Mouse (Mus musculus) MEL (cell line): ENCODE data around the gene Wnt6. TPM values are rescaled to one million over a fixed set of nuclear protein-coding genes. Genes with fewer than 3 reads are reported as not detected.

Source experiments
- DNase-seq: peaks from one replicate; pipeline ENCODE4 v3.0.0; 2011; ENCODE audit warnings: low read depth, low spot score
- H3K27ac ChIP-seq: 2 replicates; pipeline ENCODE4 v1.5.1; 2012; ENCODE audit warnings: low read depth, mild to moderate bottlenecking, control low read depth, low read length, moderate library complexity; ENCODE audit not compliant: control insufficient read depth
- H3K27me3 ChIP-seq, 2 experiments: fragments of 150-350 bp in 1 of 2; sonication (generic) in 1 of 2; 2 replicates each; pipeline ENCODE4 v1.6.1; 2012; ENCODE audit warnings: low read length in 2 of 2, mild to moderate bottlenecking in 2 of 2, improper control_type of control experiment in 1 of 2, moderate library complexity in 1 of 2; ENCODE audit not compliant: insufficient read depth in 2 of 2, control insufficient read depth in 1 of 2
- H3K36me3 ChIP-seq, 2 experiments: 2 replicates each; pipeline ENCODE4 v1.6.1; 2012 to 2014; ENCODE audit warnings: low read length in 2 of 2, improper control_type of control experiment in 1 of 2, inconsistent platforms in 1 of 2, mild to moderate bottlenecking in 1 of 2; ENCODE audit not compliant: insufficient read depth in 2 of 2, control insufficient read depth in 1 of 2
- H3K4me1 ChIP-seq, 2 experiments: fragments of 150-350 bp in 1 of 2; sonication (generic) in 1 of 2; 2 replicates each; pipeline ENCODE4 v1.6.1; 2012; ENCODE audit warnings: low read length in 2 of 2, improper control_type of control experiment in 1 of 2, mild to moderate bottlenecking in 1 of 2; ENCODE audit not compliant: insufficient read depth in 2 of 2, control insufficient read depth in 1 of 2
- H3K4me3 ChIP-seq, 2 experiments: fragments of 150-350 bp in 1 of 2; sonication (generic) in 1 of 2; 2 replicates each; pipeline ENCODE4 v1.5.1; 2012; ENCODE audit warnings: low read depth in 2 of 2, low read length in 2 of 2, mild to moderate bottlenecking in 2 of 2, moderate library complexity in 2 of 2, control low read depth in 1 of 2, improper control_type of control experiment in 1 of 2; ENCODE audit not compliant: control insufficient read depth in 1 of 2, insufficient read depth in 1 of 2
- H3K79me2 ChIP-seq: 2 replicates; pipeline ENCODE4 v1.6.1; 2012; ENCODE audit warnings: mild to moderate bottlenecking, low read length, moderate library complexity; ENCODE audit not compliant: control insufficient read depth, poor library complexity, insufficient read depth
- H3K9ac ChIP-seq: 2 replicates; pipeline ENCODE4 v1.6.1; 2012; ENCODE audit warnings: low read depth, mild to moderate bottlenecking, control low read depth, low read length, moderate library complexity; ENCODE audit not compliant: control insufficient read depth, poor library complexity, severe bottlenecking
- H3K9me3 ChIP-seq: fragments of 150-350 bp; sonication (generic); replicated peaks from 2 replicates; pipeline ENCODE4 v1.6.1; 2012; ENCODE audit warnings: mild to moderate bottlenecking, low read length, improper control_type of control experiment, moderate library complexity; ENCODE audit not compliant: insufficient read depth
- BHLHE40 ChIP-seq: IDR thresholded peaks from 2 replicates; pipeline ENCODE4 v1.6.1; 2012; ENCODE audit warnings: low read depth, mild to moderate bottlenecking, inconsistent platforms, low read length, improper control_type of control experiment, borderline replicate concordance
- CHD1 ChIP-seq: IDR thresholded peaks from 2 replicates; pipeline ENCODE4 v1.6.1; 2012; ENCODE audit warnings: low read depth, mild to moderate bottlenecking, inconsistent platforms, low read length, improper control_type of control experiment
- CHD2 ChIP-seq: IDR thresholded peaks from 2 replicates; pipeline ENCODE4 v1.6.1; 2011; ENCODE audit warnings: low read length, improper control_type of control experiment
- CTCF ChIP-seq, 3 experiments: IDR thresholded peaks in 2 of 3; conservative IDR thresholded peaks in 1 of 3; 2 replicates each; pipeline ENCODE4 v1.5.1; 2011 to 2012; ENCODE audit warnings: low read length in 3 of 3, low read depth in 2 of 3, mild to moderate bottlenecking in 2 of 3, improper control_type of control experiment in 1 of 3, inconsistent platforms in 1 of 3, mixed read lengths in 1 of 3, moderate library complexity in 1 of 3; ENCODE audit not compliant: control insufficient read depth in 1 of 3, insufficient read depth in 1 of 3, poor library complexity in 1 of 3, severe bottlenecking in 1 of 3
- ELF1 ChIP-seq: IDR thresholded peaks from 2 replicates; pipeline ENCODE4 v1.6.1; 2014; ENCODE audit warnings: low read depth, mild to moderate bottlenecking, inconsistent platforms, low read length, improper control_type of control experiment, moderate library complexity
- EP300 ChIP-seq, 2 experiments: IDR thresholded peaks; 2 replicates each; pipeline ENCODE4 v1.6.1; 2011; ENCODE audit warnings: improper control_type of control experiment in 2 of 2, low read length in 2 of 2, low read depth in 1 of 2, mild to moderate bottlenecking in 1 of 2
- GABPA ChIP-seq: IDR thresholded peaks from 2 replicates; pipeline ENCODE4 v1.6.1; 2012; ENCODE audit warnings: low read depth, mild to moderate bottlenecking, inconsistent platforms, low read length, improper control_type of control experiment, moderate library complexity
- GATA1 ChIP-seq: IDR thresholded peaks from 2 replicates; pipeline ENCODE4 v1.6.1; 2011; ENCODE audit warnings: low read depth, low read length, improper control_type of control experiment
- JUND ChIP-seq: IDR thresholded peaks from 2 replicates; pipeline ENCODE4 v1.6.1; 2011; ENCODE audit warnings: low read depth, mild to moderate bottlenecking, improper control_type of control experiment, low read length
- KAT2A ChIP-seq: conservative IDR thresholded peaks from 2 replicates; pipeline ENCODE4 v1.6.1; 2012; ENCODE audit warnings: low read depth, low read length, improper control_type of control experiment, inconsistent platforms
- MAFK ChIP-seq: IDR thresholded peaks from 2 replicates; pipeline ENCODE4 v1.6.1; 2011; ENCODE audit warnings: low read depth, mild to moderate bottlenecking, low read length, improper control_type of control experiment, borderline replicate concordance
- MAX ChIP-seq: IDR thresholded peaks from 2 replicates; pipeline ENCODE4 v1.6.1; 2011; ENCODE audit warnings: low read length, improper control_type of control experiment
- MEF2A ChIP-seq: IDR thresholded peaks from 2 replicates; pipeline ENCODE4 v1.6.1; 2014; ENCODE audit warnings: low read depth, mild to moderate bottlenecking, inconsistent platforms, low read length, improper control_type of control experiment; ENCODE audit not compliant: poor library complexity, insufficient replicate concordance, severe bottlenecking; ENCODE audit errors: extremely low read depth
- MYB ChIP-seq: IDR thresholded peaks from 2 replicates; pipeline ENCODE4 v1.6.1; 2011; ENCODE audit warnings: mild to moderate bottlenecking, low read depth, low read length, improper control_type of control experiment
- MYC ChIP-seq: IDR thresholded peaks from 2 replicates; pipeline ENCODE4 v1.6.1; 2011; ENCODE audit warnings: low read depth, mild to moderate bottlenecking, low read length, improper control_type of control experiment, moderate library complexity
- NELFE ChIP-seq: IDR thresholded peaks from 2 replicates; pipeline ENCODE4 v1.6.1; 2011; ENCODE audit warnings: low read depth, low read length, improper control_type of control experiment
- NRF1 ChIP-seq: IDR thresholded peaks from 2 replicates; pipeline ENCODE4 v1.6.1; 2014; ENCODE audit warnings: low read depth, mild to moderate bottlenecking, inconsistent platforms, low read length, improper control_type of control experiment, moderate library complexity; ENCODE audit not compliant: poor library complexity, insufficient read depth, severe bottlenecking
- POLR2A ChIP-seq, 2 experiments: IDR thresholded peaks; 2 replicates each; pipeline ENCODE4 v1.6.1; 2011 to 2012; ENCODE audit warnings: low read length in 2 of 2, mild to moderate bottlenecking in 2 of 2, control low read depth in 1 of 2, improper control_type of control experiment in 1 of 2, low read depth in 1 of 2, moderate library complexity in 1 of 2; ENCODE audit not compliant: control insufficient read depth in 1 of 2, insufficient read depth in 1 of 2, poor library complexity in 1 of 2
- POLR2AphosphoS2 ChIP-seq: IDR thresholded peaks from 2 replicates; pipeline ENCODE4 v1.6.1; 2011; ENCODE audit warnings: low read length, improper control_type of control experiment
- POLR2AphosphoS5 ChIP-seq: IDR thresholded peaks from 2 replicates; pipeline ENCODE4 v1.6.1; 2012; ENCODE audit warnings: low read depth, borderline replicate concordance, mild to moderate bottlenecking, inconsistent platforms, low read length, moderate library complexity, mixed read lengths
- RAD21 ChIP-seq: IDR thresholded peaks from 2 replicates; pipeline ENCODE4 v1.6.1; 2011; ENCODE audit warnings: mild to moderate bottlenecking, low read depth, low read length, improper control_type of control experiment
- RCOR1 ChIP-seq: IDR thresholded peaks from 2 replicates; pipeline ENCODE4 v1.6.1; 2012; ENCODE audit warnings: low read depth, mild to moderate bottlenecking, inconsistent platforms, low read length, improper control_type of control experiment
- SIN3A ChIP-seq: IDR thresholded peaks from 2 replicates; pipeline ENCODE4 v1.6.1; 2012; ENCODE audit warnings: low read length, improper control_type of control experiment, inconsistent platforms
- SMC3 ChIP-seq: IDR thresholded peaks from 2 replicates; pipeline ENCODE4 v1.6.1; 2011; ENCODE audit warnings: low read depth, low read length, improper control_type of control experiment
- TBP ChIP-seq: IDR thresholded peaks from 2 replicates; pipeline ENCODE4 v1.8.0; 2011; ENCODE audit warnings: low read depth, low read length, improper control_type of control experiment
- TCF12 ChIP-seq: IDR thresholded peaks from 2 replicates; pipeline ENCODE4 v1.6.1; 2014; ENCODE audit warnings: low read depth, mild to moderate bottlenecking, inconsistent platforms, low read length, improper control_type of control experiment, moderate library complexity
- UBTF ChIP-seq: IDR thresholded peaks from 2 replicates; pipeline ENCODE4 v1.6.1; 2012; ENCODE audit warnings: low read depth, mild to moderate bottlenecking, inconsistent platforms, low read length, improper control_type of control experiment, moderate library complexity, borderline replicate concordance; ENCODE audit not compliant: insufficient read depth
- USF2 ChIP-seq, 2 experiments: IDR thresholded peaks; 2 replicates each; pipeline ENCODE4 v1.6.1; 2011 to 2012; ENCODE audit warnings: improper control_type of control experiment in 2 of 2, low read length in 2 of 2, borderline replicate concordance in 1 of 2, inconsistent platforms in 1 of 2, low read depth in 1 of 2, mild to moderate bottlenecking in 1 of 2; ENCODE audit not compliant: insufficient read depth in 1 of 2
- ZC3H11A ChIP-seq: IDR thresholded peaks from 2 replicates; pipeline ENCODE4 v1.6.1; 2012; ENCODE audit warnings: low read depth, mild to moderate bottlenecking, inconsistent platforms, low read length, improper control_type of control experiment
- ZKSCAN1 ChIP-seq: IDR thresholded peaks from 2 replicates; pipeline ENCODE4 v1.6.1; 2012; ENCODE audit warnings: low read depth, mild to moderate bottlenecking, inconsistent platforms, low read length, improper control_type of control experiment, moderate library complexity
- ZMIZ1 ChIP-seq: IDR thresholded peaks from 2 replicates; pipeline ENCODE4 v1.6.1; 2012; ENCODE audit warnings: low read depth, mild to moderate bottlenecking, inconsistent platforms, low read length, improper control_type of control experiment, moderate library complexity
- ZNF384 ChIP-seq: IDR thresholded peaks from 2 replicates; pipeline ENCODE4 v1.6.1; 2012; ENCODE audit warnings: low read depth, mild to moderate bottlenecking, inconsistent platforms, low read length, improper control_type of control experiment
- polyA plus RNA-seq, 2 experiments: library from polyadenylated mRNA; stranded (reverse) in 1 of 2; unstranded in 1 of 2; fragments of >175 nt in 1 of 2; fragments of >200 nt in 1 of 2; gene quantifications; 2 replicates each; pipeline versions ENCODE4 v1.2.1 to v1.2.4; 2012; ENCODE audit warnings: low replicate concordance in 2 of 2, low read depth in 1 of 2; ENCODE audit not compliant: insufficient read length in 2 of 2, insufficient read depth in 1 of 2, missing spikeins in 1 of 2
- total RNA-seq: library from RNA; depleted of rRNA; stranded (reverse); fragments of 300-350 nt; gene quantifications from 2 replicates; pipeline ENCODE4 v1.2.3, GENCODE M21; 2012

Gene Wnt6
- total and polyA plus RNA-seq, 3 experiments = not detected

DNA sequence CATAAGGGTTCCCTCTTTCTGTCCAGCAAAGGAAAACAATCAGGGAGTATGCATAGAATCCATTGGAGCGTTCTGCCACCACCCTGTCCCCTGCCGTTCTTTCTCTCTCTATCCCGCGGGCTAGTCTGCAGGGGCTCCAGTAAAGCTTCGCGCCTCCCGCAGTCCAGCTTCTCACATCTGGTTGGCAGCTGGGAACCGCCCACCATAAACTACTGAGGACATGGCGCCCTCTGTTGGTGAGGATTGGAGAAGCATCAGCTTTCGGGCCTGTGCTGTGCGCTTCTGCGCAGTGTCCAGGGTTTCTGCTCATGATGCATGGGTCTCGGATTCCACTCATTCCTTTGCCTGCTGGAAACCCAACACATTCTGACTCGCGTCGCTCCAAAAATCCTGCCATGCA, 36.4 kb downstream of the Wnt6 start:
- H3K27me3 ChIP-seq = peaks cover 2 to 5% of the 10 kb centered on the region in 2 experiments
- no peak overlapping the region for H3K9ac ChIP-seq
- 0 out of 4 replicates have a peak, but pooled peaks cover 0 to 3% of the 10 kb centered on the region in 2 experiments for H3K4me1 ChIP-seq
- TF ChIP-seq BHLHE40 (no peak), UBTF (no peak), GATA1 (no peak), TCF12 (no peak), NRF1 (no peak), ZNF384 (0 out of 2 replicates have a peak, but pooled peaks have one; percentile 17), MAX (peak; percentile 61), ELF1 (no peak), MEF2A (no peak), ZMIZ1 (no peak), RAD21 (peak; percentile 63), MAFK (no peak), SMC3 (peak; percentile 59), GABPA (no peak), POLR2A (IDR thresholded peaks at IDR 0.05; ENCODE audit: control insufficient read depth in 1 of 2, insufficient read depth in 1 of 2, low read depth in 1 of 2, low read length in 2 of 2, poor library complexity in 1 of 2) (no peak), ZC3H11A (peak; percentile 21; the same call in 1 of the 2 replicates), POLR2AphosphoS5 (no peak), USF2 (IDR thresholded peaks at IDR 0.05; ENCODE audit: borderline replicate concordance in 1 of 2, insufficient read depth in 1 of 2, low read depth in 1 of 2, low read length in 2 of 2) (no peak), ZKSCAN1 (no peak), CTCF (IDR thresholded peaks at IDR 0.05 in 2 of 3, conservative IDR thresholded peaks at IDR 0.05 in 1 of 3; ENCODE audit: control insufficient read depth in 1 of 3, insufficient read depth in 1 of 3, low read depth in 2 of 3, low read length in 3 of 3, poor library complexity in 1 of 3, severe bottlenecking in 1 of 3) (peak; percentile 83 to 85 (median 85)), TBP (no peak), KAT2A (no peak), SIN3A (no peak), NELFE (no peak), EP300 (IDR thresholded peaks at IDR 0.05; ENCODE audit: low read depth in 1 of 2, low read length in 2 of 2) (no peak), POLR2AphosphoS2 (no peak), JUND (no peak), MYC (no peak), CHD2 (no peak), MYB (no peak), RCOR1 (no peak), CHD1 (no peak)
- H3K36me3 ChIP-seq = no peaks in the 10 kb centered on the region
- DNase-seq = peak; percentile 78
- H3K9me3 ChIP-seq = no peaks in the 10 kb centered on the region
- H3K79me2 ChIP-seq = no peaks in the 10 kb centered on the region
- H3K4me3 ChIP-seq = no peak overlapping the region
- no peak overlapping the region for H3K27ac ChIP-seq
